Mouse (Mus musculus) spleen, postnatal 4 days (tissue): ENCODE measurements around the gene AC134908.4.

ENCODE experiments used
- DNase-seq, 2 experiments: peaks; one replicate each; pipeline ENCODE4 v3.0.0; 2022; ENCODE audit warnings: low spot score in 2 of 2

AC134908.4 gene

DNA sequence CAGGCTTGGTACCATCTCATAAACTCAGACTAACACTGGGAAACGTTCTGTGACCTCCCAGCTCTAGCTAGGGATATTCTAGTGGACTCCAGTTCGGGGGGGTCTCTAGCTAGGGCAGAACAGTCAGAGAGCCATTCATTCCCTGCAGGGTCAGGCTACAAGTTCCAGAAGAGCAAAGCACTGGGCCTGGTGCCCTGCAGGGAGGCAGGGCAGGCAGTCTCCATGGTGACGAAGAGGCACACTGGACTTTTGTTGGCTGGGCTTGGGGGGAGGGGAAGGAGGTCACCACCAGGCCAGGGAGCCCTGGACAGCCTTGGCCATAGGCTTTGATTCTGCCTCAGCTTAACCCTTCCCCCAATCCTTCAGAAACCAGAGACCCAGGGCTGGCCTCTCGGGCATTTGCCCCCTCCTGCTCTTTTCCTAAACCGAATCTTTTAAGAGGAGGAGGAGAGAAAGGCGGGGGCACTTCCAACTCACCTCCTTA is at the start of gene AC134908.4:
TSS of gene AC134908.4 (minus strand) at position 51 of the 484 bp plus-strand sequence.
- no peak for DNase-seq

GRCm38 (mm10) chr17:25844396-25844901 is 49.0 kb upstream of the AC134908.4 start, which contains the start of gene Rhot2:
Gene Rhot2, minus strand, starts transcription at chr17:25844851.
- peak; percentile 93 to 96 for DNase-seq

- DNase-seq = no peak
Measured at GRCm38 (mm10) chr17:25843636-25844395, 48.4 kb upstream of the AC134908.4 start.

GRCm38 (mm10) chr17:25843122-25843521 is 47.7 kb upstream of the AC134908.4 start:
- DNase-seq = no peak

GRCm38 (mm10) chr17:25842509-25842908 is 47.0 kb upstream of the AC134908.4 start:
- DNase-seq = no peak

DNA sequence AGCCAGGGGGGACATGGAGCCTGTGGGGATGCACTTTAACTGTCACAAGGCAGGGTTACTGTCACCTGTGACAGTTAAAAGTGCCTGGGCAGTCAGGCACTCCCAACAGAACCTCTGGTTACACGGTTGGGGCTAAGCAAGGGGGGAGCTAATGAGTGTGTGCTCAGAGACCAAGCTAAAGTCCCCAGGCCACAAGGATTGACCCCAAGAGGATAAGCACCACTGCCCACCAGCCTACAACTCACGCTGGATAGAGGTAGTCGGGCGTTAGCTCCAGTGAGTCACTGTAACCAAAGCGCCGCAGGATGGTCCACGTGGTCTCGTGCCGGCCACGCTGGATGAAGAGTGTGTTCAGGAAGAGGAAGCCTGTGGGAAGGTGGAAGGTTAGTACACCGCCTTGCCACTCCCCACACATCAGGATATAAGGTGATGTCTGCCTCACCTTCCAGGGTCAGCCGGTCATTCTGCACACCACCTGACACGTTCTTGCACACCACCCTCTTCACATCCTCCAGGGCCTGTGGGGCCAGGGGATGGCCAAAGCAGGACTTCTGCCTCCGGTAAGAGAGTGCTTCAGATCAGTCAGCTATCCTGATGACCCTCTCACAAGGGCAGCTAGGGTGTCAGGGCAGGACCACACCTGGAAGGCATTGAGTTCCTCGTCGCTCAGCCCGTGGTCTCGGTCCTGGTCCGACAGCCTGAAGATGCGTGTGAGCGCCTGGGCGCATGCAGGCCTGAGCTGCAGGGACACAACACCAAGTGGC is 45.8 kb upstream of the AC134908.4 start, which contains the start of gene Gm20683:
TSS of gene Gm20683 (minus strand) at position 647 of the 764 bp plus-strand sequence.
- no peak for DNase-seq

GRCm38 (mm10) chr17:25840519-25840918 is 45.1 kb upstream of the AC134908.4 start:
- DNase-seq = no peak

DNA sequence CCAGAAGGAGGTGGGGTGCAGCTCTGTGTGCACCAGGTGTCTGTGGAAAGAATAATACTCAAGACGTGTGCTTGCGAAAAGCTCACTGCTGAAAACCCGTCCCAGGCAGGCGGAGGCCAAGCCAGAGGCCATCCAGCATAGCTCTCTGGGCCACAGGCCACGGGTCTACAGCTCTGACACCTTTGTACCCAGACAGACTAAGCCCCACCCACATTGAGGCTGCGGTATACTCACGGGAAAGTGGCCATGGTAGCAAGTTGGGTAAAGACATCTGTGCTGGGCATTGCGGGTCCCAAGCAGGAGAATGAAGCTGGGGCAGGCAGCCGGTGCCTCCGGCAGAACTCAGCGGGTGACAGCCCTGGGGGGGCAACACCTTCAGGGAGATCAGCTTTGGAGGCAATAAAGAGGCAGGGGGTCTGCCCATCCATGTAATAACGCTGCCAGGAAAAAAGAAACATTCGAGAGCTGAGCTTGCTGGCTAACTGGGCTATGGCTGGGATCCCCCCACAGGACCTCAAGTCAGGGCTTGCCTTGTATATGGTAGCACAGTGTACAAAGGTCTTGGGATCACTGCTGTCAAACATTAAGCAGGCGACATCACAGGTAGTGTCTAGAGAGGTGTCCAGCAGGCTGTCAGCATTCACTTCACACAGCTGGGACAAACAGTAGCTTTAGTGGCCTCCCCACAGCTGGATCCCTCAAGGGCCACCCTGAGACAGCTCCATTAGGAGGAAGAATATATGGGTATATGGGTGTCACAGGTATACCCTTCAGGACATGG is 44.2 kb upstream of the AC134908.4 start:
- DNase-seq = no peak

DNA sequence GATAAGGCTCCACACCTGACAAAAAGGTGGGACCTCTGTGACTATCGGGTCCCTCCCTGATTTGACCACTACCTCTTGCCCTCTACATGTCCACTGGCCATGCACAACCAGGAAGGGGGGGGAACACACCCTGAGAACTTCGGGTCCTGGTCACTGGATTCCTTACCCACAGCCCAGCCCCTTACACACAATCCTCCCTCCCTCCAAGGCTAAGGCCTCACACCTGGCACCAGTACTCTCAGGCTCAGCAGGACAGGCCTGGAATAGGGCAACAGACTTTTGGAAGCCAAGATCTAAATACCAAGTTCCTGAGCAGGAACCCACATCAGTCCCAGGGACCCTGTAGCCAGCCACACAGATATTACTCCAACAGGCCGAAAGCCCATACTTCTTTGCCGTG is 43.4 kb upstream of the AC134908.4 start:
- no peak for DNase-seq

DNA sequence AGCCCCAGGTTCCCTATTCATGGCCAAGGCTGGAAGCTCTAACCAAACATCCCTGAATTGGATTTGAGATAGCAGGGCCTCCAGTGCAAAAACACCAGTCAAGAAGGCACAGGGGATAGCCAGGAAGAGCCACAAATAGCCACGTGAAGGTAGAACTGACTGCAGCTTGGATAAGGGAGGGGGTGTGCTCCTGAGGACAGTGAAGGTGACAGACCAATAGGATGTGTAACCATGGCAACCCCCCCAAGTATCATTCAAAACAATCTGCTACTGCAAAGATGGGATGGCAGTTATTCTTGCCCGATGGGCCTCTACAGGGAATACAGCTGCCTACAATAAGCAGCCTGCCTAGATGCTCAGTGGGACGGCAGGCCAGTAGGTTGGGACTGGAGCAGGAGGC is 42.1 kb upstream of the AC134908.4 start:
- DNase-seq = no peak

DNA sequence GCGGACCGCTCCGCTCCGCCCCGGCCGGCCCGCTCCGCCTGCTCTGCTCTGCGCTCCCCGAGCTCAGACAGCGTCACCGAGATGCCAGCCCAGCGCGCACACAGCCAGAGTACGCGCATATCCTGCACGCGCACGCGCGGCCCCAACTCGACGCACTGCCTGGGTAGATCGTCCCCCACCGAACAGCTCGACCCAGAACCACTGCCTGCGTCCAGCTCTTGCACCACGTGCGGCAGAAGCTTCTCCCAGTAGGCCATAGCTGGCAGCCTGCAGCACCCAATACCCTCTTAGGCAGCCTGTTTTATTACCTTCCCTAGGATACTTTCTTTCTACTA is 41.6 kb upstream of the AC134908.4 start, which contains the start of gene Rhbdl1:
TSS of gene Rhbdl1 (minus strand) at position 220 of the 335 bp plus-strand sequence.
- no peak for DNase-seq

DNA sequence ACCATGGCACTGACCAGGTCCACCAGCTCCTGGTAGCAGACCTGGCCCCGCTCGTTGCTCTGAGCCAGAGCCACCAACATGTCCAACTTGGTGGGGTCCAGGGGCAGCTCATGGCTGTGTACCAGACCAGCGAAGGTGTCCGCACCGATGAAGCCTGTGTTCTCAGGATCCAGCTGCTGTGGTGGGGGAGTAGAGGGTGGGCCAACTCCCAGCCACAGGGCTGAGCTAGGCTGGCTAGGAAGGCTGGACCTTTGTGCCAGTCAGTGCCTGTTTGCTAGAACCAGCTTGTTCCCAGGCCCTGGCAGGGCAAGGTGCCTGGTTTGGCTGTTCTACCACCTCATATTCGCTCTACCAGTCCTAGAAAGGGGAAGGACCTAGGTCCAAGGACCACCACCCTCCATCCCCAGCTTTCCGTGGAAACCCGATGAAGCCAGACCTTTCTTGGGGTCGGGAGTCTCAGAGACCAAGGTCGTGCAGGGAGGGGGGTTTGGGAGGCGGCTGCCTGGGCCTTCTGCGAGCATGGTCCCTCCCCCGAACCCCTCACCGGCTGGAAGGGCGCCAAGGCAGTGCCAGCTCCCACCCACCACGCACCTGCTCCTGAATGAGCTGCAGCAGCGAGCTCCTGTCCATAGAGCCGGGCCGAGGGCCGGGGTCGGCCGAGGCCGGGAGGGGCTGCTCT is 41.1 kb upstream of the AC134908.4 start:
- DNase-seq = no peak

GRCm38 (mm10) chr17:25835816-25836215 is 40.4 kb upstream of the AC134908.4 start:
- no peak for DNase-seq

- no peak for DNase-seq
Measured at GRCm38 (mm10) chr17:25835301-25835700, 39.8 kb upstream of the AC134908.4 start.

DNA sequence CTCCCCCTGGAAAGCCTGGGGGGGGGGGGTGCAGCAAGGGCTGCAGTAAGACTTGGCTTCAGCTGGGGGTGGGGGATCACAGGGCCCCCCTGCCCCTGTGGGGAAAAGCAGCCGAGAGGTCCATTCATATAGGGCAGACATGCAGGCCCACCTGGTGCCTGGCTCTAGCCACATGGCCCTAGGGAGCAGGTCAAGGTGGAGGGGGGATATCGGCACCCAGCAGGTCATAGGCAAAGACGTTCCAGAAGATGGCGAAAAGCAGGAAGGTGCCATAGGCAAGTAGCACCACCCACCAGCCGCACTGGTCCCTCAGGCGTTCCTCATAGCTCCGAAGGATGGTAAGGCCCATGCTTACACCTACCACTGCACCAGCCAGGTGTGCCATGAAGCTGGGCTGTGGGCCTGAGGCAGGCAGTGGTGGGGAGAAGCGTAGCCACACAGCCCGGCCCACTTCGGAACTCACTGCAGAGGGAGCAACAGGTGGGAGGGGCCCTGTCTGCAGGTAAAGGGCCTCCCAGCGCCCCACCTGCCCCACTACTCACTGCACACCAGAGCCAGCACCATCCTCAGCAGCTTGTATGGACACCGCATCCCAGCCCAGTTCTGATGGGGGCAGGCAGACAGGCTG is 39.2 kb upstream of the AC134908.4 start:
- no peak for DNase-seq

GRCm38 (mm10) chr17:25833961-25834594 is 38.6 kb upstream of the AC134908.4 start:
- no peak for DNase-seq

- DNase-seq = peak in 1 of 2 experiments; percentile 75
Measured at GRCm38 (mm10) chr17:25833291-25833663, 37.8 kb upstream of the AC134908.4 start, which contains the start of gene Stub1. Gene Stub1, minus strand, starts transcription at chr17:25833404.

DNA sequence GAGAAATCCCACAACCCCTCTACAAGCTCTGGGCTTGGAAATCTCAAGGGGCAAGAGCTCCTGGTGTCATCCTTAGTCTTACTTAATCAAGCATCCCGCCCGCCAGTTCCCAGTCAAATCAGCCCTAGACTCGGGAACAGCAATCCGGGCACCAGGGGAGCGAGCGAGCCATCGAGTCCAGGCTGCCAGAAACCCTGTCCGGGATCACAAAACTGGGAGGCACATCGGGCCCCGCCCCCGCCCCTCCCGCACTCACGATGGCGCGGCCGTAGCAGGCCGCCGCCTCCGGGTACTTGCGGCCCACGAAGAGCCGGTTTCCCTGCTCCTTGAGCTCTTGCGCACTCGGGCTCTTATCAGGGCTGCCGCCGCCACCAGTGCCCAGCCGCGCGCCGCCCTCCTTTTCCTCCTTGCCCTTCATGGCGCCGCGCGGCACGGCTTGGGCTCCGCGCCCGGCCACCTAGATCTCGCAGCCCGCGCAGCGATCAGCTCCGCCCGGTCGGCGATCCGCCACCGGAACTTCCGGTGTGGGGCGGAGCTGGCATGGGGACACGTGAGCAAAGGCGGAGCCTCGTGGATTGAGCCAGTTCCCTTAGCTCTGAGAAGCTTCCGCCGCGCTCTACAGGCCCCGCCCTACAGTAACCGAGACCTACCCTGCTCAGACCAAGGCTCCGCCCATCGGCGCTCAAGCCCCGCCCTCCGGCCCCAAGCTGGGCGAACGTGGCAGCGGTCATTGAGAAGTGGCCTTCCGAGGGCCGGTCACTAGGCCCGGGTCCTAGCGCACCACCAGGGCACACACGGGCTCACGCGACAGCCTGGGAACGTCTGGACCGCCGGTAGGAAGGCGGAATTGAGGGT is 37.2 kb upstream of the AC134908.4 start:
- DNase-seq = peak; percentile 99
